Mouse (Mus musculus) heart, embryonic 13.5 days (tissue): ENCODE measurements around the gene Gfm1. TPM values are rescaled to one million over a fixed set of nuclear protein-coding genes. Genes with fewer than 3 reads are reported as not detected.

Experiments used
- ATAC-seq: fragments of 200-750 bp; cut with Nextera tagmentation; 2 replicates; pipeline ENCODE4 v1.8.0; 2017; ENCODE audit warnings: moderate TSS enrichment; ENCODE audit not compliant: insufficient number of reproducible peaks, low FRiP score, low TSS enrichment; ENCODE audit errors: extremely low read depth
- H3K27ac ChIP-seq: fragments of 300-500 bp; sonication (generic); replicated peaks from 2 replicates; pipeline ENCODE4 v1.5.1; 2015; ENCODE audit warnings: moderate library complexity, mild to moderate bottlenecking, inconsistent platforms
- H3K27me3 ChIP-seq: fragments of 300-500 bp; sonication (generic); replicated peaks from 2 replicates; pipeline ENCODE4 v1.6.1; 2015; ENCODE audit warnings: mild to moderate bottlenecking, inconsistent platforms
- H3K36me3 ChIP-seq: fragments of 300-500 bp; sonication (generic); 2 replicates; pipeline ENCODE4 v1.6.1; 2015; ENCODE audit warnings: mild to moderate bottlenecking, inconsistent platforms
- H3K4me1 ChIP-seq: fragments of 300-500 bp; sonication (generic); 2 replicates; pipeline ENCODE4 v1.6.1; 2015; ENCODE audit warnings: inconsistent platforms
- H3K4me2 ChIP-seq: fragments of 300-500 bp; sonication (generic); 2 replicates; pipeline ENCODE4 v1.6.1; 2015; ENCODE audit warnings: inconsistent platforms, mild to moderate bottlenecking, moderate library complexity
- H3K4me3 ChIP-seq: fragments of 300-500 bp; sonication (generic); 2 replicates; pipeline ENCODE4 v1.5.1; 2015; ENCODE audit warnings: moderate library complexity, mild to moderate bottlenecking, inconsistent platforms
- H3K9ac ChIP-seq: fragments of 300-500 bp; sonication (generic); 2 replicates; pipeline ENCODE4 v1.6.1; 2015; ENCODE audit warnings: inconsistent platforms, mild to moderate bottlenecking, moderate library complexity
- H3K9me3 ChIP-seq: fragments of 300-500 bp; sonication (generic); 2 replicates; pipeline ENCODE4 v1.6.1; 2016; ENCODE audit warnings: inconsistent platforms
- WGBS: fragments of 180-500 bp; shearing (Covaris S2); methylation state at CpG from one replicate; pipeline ENCODE4 v1.1.7; 2015; ENCODE audit warnings: mixed read lengths; 5-methylcytosine and 5-hydroxymethylcytosine counted together
- polyA plus RNA-seq: library from polyadenylated mRNA; unstranded; fragments of >200 nt; fragmentation: Nextera tagmentation; extraction: Ambion mirVana; gene quantifications from 2 replicates; pipeline ENCODE4 v1.2.1, GENCODE M21; 2015

Gfm1 gene
- 97.6 and 106 TPM in 2 replicates for polyA plus RNA-seq

GRCm38 (mm10) chr3:67429999-67430380, at the start of gene Gfm1:
Gene Gfm1 (plus strand): TSS chr3:67430096.
- H3K27me3 ChIP-seq, result no peaks in the 10 kb centered on the region
- peaks cover 10% of the 10 kb centered on the region for H3K4me1 ChIP-seq
- peak within 1 kb of the TSS; percentile 96 for H3K4me3 ChIP-seq
- H3K36me3 ChIP-seq, result peaks cover 34% of the 10 kb centered on the region
- peak; percentile 81 for ATAC-seq
- peaks cover 12% of the 10 kb centered on the region for H3K9me3 ChIP-seq
- H3K4me2 ChIP-seq, result peak within 1 kb of the TSS; percentile 92
- H3K27ac ChIP-seq, result peak within 1 kb of the TSS; percentile 36; the same call in 1 of the 2 replicates
- H3K9ac ChIP-seq, result peak within 1 kb of the TSS; percentile 91
- WGBS, result under 1% methylated on average over 24 of the region's 24 CpGs

GRCm38 (mm10) chr3:67429338-67429998, 428 bp upstream of the Gfm1 start:
- Histone ChIP-seq H3K4me3 (peak overlapping the region; percentile 96), H3K27ac (no peak overlapping the region), H3K4me1 (peaks cover 10% of the 10 kb centered on the region), H3K27me3 (no peaks in the 10 kb centered on the region), H3K9ac (peak overlapping the region; percentile 91), H3K4me2 (peak overlapping the region; percentile 92), H3K9me3 (peaks cover 12% of the 10 kb centered on the region), H3K36me3 (peaks cover 30% of the 10 kb centered on the region)
- ATAC-seq, result no peak
- 31% methylated on average over 8 of the region's 8 CpGs for WGBS

GRCm38 (mm10) chr3:67434011-67434410, 4.1 kb downstream of the Gfm1 start:
- peaks cover 10% of the 10 kb centered on the region for H3K4me1 ChIP-seq
- H3K9ac ChIP-seq, result no peak overlapping the region
- no peak overlapping the region for H3K4me2 ChIP-seq
- H3K9me3 ChIP-seq, result no peaks in the 10 kb centered on the region
- no peak for ATAC-seq
- H3K36me3 ChIP-seq, result peaks cover 71% of the 10 kb centered on the region
- no peaks in the 10 kb centered on the region for H3K27me3 ChIP-seq
- H3K27ac ChIP-seq, result no peak overlapping the region
- 89% methylated on average over 6 of the region's 6 CpGs for WGBS
- no peak overlapping the region for H3K4me3 ChIP-seq

- no peak for ATAC-seq
- H3K4me3 ChIP-seq, result no peak overlapping the region
- H3K9me3 ChIP-seq, result no peaks in the 10 kb centered on the region
- H3K4me1 ChIP-seq, result no peaks in the 10 kb centered on the region
- no peak overlapping the region for H3K4me2 ChIP-seq
- H3K36me3 ChIP-seq, result peaks cover 92% of the 10 kb centered on the region
- 81% methylated on average over 2 of the region's 2 CpGs for WGBS
- H3K9ac ChIP-seq, result no peak overlapping the region
- H3K27me3 ChIP-seq, result no peaks in the 10 kb centered on the region
- H3K27ac ChIP-seq, result no peak overlapping the region
These were observed 17.2 kb downstream of the Gfm1 start for GRCm38 (mm10) chr3:67447143-67447542.

GRCm38 (mm10) chr3:67449660-67450059, 19.8 kb downstream of the Gfm1 start:
- H3K36me3 ChIP-seq, result peaks cover 91% of the 10 kb centered on the region
- 89% methylated on average over 21 of the region's 21 CpGs for WGBS
- no peak for ATAC-seq

GRCm38 (mm10) chr3:67450601-67451210, 20.8 kb downstream of the Gfm1 start:
- ATAC-seq, result no peak
- 78% methylated on average over 5 of the region's 5 CpGs for WGBS
- H3K4me3 ChIP-seq, result no peak overlapping the region

More at GRCm38 (mm10) chr3:67449660-67450059, 19.8 kb downstream of the Gfm1 start:
- Histone ChIP-seq H3K4me1 (no peaks in the 10 kb centered on the region), H3K9ac (no peak overlapping the region), H3K4me3 (no peak overlapping the region), H3K27me3 (no peaks in the 10 kb centered on the region), H3K4me2 (no peak overlapping the region), H3K9me3 (no peaks in the 10 kb centered on the region), H3K27ac (no peak overlapping the region)

GRCm38 (mm10) chr3:67459881-67460280, 30.0 kb downstream of the Gfm1 start:
- no peak overlapping the region for H3K27ac ChIP-seq
- H3K4me1 ChIP-seq, result peaks cover 25% of the 10 kb centered on the region
- H3K9me3 ChIP-seq, result no peaks in the 10 kb centered on the region
- 88% methylated on average over 3 of the region's 3 CpGs for WGBS
- H3K4me2 ChIP-seq, result no peak overlapping the region
- no peak for ATAC-seq
- H3K36me3 ChIP-seq, result peaks cover 64% of the 10 kb centered on the region
- H3K9ac ChIP-seq, result no peak overlapping the region
- H3K27me3 ChIP-seq, result no peaks in the 10 kb centered on the region
- no peak overlapping the region for H3K4me3 ChIP-seq

More at GRCm38 (mm10) chr3:67450601-67451210, 20.8 kb downstream of the Gfm1 start:
- no peak overlapping the region for H3K9ac ChIP-seq
- H3K27me3 ChIP-seq, result no peaks in the 10 kb centered on the region
- H3K4me1 ChIP-seq, result no peaks in the 10 kb centered on the region
- H3K27ac ChIP-seq, result no peak overlapping the region
- H3K36me3 ChIP-seq, result peaks cover 92% of the 10 kb centered on the region
- H3K4me2 ChIP-seq, result no peak overlapping the region
- H3K9me3 ChIP-seq, result no peaks in the 10 kb centered on the region

GRCm38 (mm10) chr3:67462015-67462414, 32.1 kb downstream of the Gfm1 start:
- WGBS, result 87% methylated on average over 7 of the region's 7 CpGs
- H3K9me3 ChIP-seq, result no peaks in the 10 kb centered on the region
- H3K27ac ChIP-seq, result no peak overlapping the region
- H3K9ac ChIP-seq, result no peak overlapping the region
- no peak for ATAC-seq
- H3K4me3 ChIP-seq, result peak overlapping the region; percentile 74
- no peaks in the 10 kb centered on the region for H3K27me3 ChIP-seq
- H3K36me3 ChIP-seq, result peaks cover 49% of the 10 kb centered on the region
- peak overlapping the region; percentile 88 for H3K4me2 ChIP-seq
- peaks cover 25% of the 10 kb centered on the region for H3K4me1 ChIP-seq

- H3K4me1 ChIP-seq, result peaks cover 25% of the 10 kb centered on the region
- ATAC-seq, result no peak
- 25% methylated on average over 10 of the region's 10 CpGs for WGBS
- H3K27me3 ChIP-seq, result no peaks in the 10 kb centered on the region
- peak overlapping the region; percentile 87 for H3K9ac ChIP-seq
- H3K4me3 ChIP-seq, result peak overlapping the region; percentile 74
- H3K36me3 ChIP-seq, result peaks cover 48% of the 10 kb centered on the region
- H3K9me3 ChIP-seq, result no peaks in the 10 kb centered on the region
- peak overlapping the region; percentile 88 for H3K4me2 ChIP-seq
- no peak overlapping the region; the same call in 1 of the 2 replicates for H3K27ac ChIP-seq
These were observed 32.7 kb downstream of the Gfm1 start for GRCm38 (mm10) chr3:67462578-67462977.

- no peak for ATAC-seq
- no peaks in the 10 kb centered on the region for H3K9me3 ChIP-seq
- 1% methylated on average over 12 of the region's 12 CpGs for WGBS
These were observed 33.1 kb downstream of the Gfm1 start for GRCm38 (mm10) chr3:67463001-67463400.

GRCm38 (mm10) chr3:67463450-67464372, 33.8 kb downstream of the Gfm1 start, which contains the start of gene Lxn:
Gene Lxn (minus strand): TSS chr3:67463926.
- no peaks in the 10 kb centered on the region for H3K9me3 ChIP-seq
- H3K9ac ChIP-seq, result peak within 1 kb of the TSS; percentile 87
- peak within 1 kb of the TSS; percentile 84 for H3K27ac ChIP-seq
- peaks cover 48% of the 10 kb centered on the region for H3K36me3 ChIP-seq
- H3K4me1 ChIP-seq, result peaks cover 25% of the 10 kb centered on the region
- H3K27me3 ChIP-seq, result no peaks in the 10 kb centered on the region
- WGBS, result under 1% methylated on average over 43 of the region's 43 CpGs
- peak within 1 kb of the TSS; percentile 88 for H3K4me2 ChIP-seq
- peak; percentile 70 for ATAC-seq
- H3K4me3 ChIP-seq, result peak within 1 kb of the TSS; percentile 74

More at GRCm38 (mm10) chr3:67463001-67463400, 33.1 kb downstream of the Gfm1 start:
- Histone ChIP-seq H3K4me1 (peaks cover 25% of the 10 kb centered on the region), H3K4me2 (peak overlapping the region; percentile 88), H3K27me3 (no peaks in the 10 kb centered on the region), H3K27ac (peak overlapping the region; percentile 84), H3K9ac (peak overlapping the region; percentile 87), H3K36me3 (peaks cover 49% of the 10 kb centered on the region), H3K4me3 (peak overlapping the region; percentile 74)
